Mouse (Mus musculus) right cerebral cortex, postnatal 10 days (tissue): ENCODE data around the gene Tbcd.

Experiments used
- DNase-seq, 2 experiments: peaks; one replicate each; pipeline ENCODE4 v3.0.0; 2021; ENCODE audit warnings: low spot score in 2 of 2

Tbcd gene

GRCm38 (mm10) chr11:121451753-121452635 lies at the start of gene Tbcd:
Gene Tbcd (plus strand): TSS chr11:121451949.
- DNase-seq: peak; percentile 97

- peak in 1 of 2 experiments; percentile 52 for DNase-seq
Measured at GRCm38 (mm10) chr11:121407366-121408155, 44.2 kb upstream of the Tbcd start.

DNA sequence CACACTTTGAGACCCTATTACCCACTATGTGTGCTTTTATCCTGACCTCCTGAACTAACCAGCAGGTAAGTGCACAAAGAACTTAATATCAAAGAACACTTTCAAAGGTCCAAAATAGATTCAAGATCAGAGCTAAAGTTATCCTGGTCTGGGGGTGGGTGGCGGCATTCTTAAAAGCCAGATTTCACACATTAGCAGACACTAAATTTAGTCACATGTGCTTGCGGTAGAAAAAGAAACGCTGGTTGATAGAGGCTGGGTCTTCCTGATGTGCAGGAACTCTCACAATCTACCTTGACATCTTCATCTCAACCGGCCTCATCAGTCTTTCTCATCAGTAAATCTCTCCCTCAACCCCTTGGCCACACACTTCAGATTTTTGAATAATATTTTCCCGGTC lies 37.0 kb upstream of the Tbcd start:
- DNase-seq: no peak

GRCm38 (mm10) chr11:121415351-121415750 lies 36.4 kb upstream of the Tbcd start:
- DNase-seq: no peak

- DNase-seq: no peak
Measured at GRCm38 (mm10) chr11:121417971-121418370, 33.8 kb upstream of the Tbcd start.

GRCm38 (mm10) chr11:121418932-121419331 lies 32.8 kb upstream of the Tbcd start:
- DNase-seq: no peak

DNA sequence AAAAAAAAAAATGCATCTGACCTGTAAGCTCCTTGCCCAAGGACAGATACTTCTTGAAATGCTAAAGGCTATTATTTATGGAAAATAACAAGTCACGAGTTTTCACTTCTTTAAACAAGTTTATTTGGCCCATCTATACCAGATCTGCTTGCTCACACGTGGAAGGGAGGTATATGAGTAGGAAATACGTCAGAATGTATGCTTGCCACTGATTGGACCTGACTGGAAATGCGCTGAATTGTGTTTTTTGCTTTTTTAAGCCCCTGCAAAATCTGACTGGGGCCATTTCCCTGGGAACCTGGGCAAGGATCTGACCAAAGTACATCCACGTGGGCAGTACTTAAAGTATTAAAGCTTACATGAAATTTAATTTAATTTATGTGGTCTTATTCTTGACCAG lies 31.4 kb upstream of the Tbcd start:
- DNase-seq: no peak

DNA sequence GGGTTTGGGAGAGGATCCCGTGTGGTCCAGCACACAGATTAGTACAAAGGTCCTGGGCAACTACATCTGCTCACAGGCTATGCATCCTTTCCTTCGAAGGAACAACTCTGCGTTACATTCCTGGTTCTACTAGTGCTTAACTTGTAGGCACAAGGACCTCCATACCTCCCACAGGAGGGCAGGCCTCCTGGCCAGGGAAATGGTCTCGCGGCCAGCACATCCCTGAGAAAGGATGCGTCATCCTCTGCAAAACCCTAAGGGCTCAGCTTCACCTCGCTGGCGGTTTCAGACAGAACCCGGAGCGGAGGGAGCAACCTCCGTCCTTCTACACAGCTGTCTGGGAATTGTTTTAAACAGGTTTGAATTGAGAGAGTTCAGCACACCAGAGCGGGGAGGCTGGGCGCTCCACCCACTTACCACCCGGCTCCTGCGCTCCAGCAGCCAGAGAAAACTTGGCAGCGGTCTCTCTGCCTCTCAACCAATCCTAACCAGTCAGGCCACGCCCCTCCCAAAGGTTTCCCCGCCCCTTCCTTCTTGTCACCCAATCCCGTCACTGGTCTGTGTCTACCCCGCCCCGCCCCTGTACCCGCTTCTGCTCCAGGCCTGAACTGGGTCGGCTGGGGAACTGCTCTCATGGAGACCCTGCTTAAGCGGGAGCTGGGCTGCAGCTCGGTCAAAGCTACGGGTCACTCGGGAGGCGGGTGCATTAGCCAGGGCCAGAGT lies 30.8 kb upstream of the Tbcd start, which contains the start of gene Fn3krp:
Gene Fn3krp (plus strand): TSS at position 572 of the 723 bp plus-strand sequence.
- DNase-seq: peak; percentile 99

- no peak for DNase-seq
Measured at GRCm38 (mm10) chr11:121421553-121422173, 30.1 kb upstream of the Tbcd start.

GRCm38 (mm10) chr11:121433397-121433796 lies 18.4 kb upstream of the Tbcd start:
- DNase-seq: no peak

GRCm38 (mm10) chr11:121434156-121435155 lies 17.3 kb upstream of the Tbcd start, which contains the start of gene Fn3k:
Gene Fn3k (plus strand): TSS chr11:121434913.
- DNase-seq: peak; percentile 96 to 97

DNA sequence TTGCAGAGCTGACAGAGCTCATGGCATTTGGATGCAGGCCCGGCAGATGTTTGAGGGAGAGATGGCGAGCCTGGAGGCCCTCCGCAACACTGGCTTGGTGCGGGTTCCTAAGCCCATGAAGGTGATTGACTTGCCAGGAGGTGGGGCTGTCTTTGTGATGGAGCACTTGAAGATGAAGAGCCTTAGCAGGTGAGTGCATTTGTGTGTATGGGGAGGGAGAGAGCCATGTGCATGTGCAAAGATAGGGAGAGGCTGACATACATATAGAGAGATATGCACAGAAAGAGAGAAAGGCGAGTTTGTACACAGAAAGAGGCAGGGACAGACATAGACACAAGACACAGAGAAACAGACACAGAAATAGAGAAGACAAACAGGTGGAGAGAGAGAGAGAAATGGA lies 14.5 kb upstream of the Tbcd start:
- no peak for DNase-seq

DNA sequence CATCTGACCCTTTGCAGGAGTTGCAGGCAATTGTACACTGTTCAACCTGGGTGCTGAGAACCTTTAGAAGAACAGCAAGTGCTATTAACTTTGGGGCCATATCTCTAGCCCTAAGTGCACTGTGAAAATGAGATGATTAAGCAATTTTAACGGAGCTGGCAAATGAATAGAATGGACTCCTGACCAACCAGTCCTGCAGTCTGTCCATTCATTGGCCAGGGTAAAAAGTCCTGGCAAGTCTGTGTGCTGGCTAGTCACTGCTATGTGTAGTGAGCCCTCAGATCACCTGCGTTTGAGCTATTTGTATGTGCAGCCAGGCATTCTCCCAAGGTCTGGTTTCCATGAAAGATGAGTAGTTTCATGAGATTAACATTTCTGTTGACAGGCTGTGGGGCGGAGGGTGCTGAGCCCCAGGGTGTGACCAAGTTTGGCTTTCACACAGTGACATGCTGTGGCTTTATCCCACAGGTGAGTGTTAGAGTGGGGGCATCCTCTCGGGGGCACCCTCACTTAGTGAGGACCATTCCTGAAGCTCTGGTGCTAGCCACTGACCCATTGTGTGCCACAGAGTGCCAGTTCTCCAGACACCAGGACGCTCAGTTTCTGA lies 12.0 kb upstream of the Tbcd start:
- no peak for DNase-seq

DNA sequence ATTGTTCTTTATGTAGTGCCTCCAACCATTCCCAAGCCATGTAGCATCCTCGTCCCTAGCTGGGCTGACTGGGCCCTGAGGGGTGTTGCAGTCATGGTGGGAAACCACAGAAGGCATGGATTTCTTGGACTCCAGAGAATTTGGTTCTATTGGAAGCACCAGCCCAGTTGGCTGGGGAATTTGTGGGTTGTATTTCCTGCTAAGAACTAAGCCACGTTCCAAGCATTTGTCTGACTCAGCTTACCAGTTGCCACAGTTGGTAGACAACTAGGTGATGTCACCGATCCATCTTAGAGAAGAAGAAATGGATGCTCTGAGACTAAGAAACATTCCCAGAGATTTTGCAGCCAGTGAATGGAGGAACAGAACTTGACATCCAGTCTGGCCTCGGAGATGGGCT lies 10.1 kb upstream of the Tbcd start:
- DNase-seq: no peak

- DNase-seq: no peak
Measured at GRCm38 (mm10) chr11:121442076-121442475, 9.7 kb upstream of the Tbcd start.

DNA sequence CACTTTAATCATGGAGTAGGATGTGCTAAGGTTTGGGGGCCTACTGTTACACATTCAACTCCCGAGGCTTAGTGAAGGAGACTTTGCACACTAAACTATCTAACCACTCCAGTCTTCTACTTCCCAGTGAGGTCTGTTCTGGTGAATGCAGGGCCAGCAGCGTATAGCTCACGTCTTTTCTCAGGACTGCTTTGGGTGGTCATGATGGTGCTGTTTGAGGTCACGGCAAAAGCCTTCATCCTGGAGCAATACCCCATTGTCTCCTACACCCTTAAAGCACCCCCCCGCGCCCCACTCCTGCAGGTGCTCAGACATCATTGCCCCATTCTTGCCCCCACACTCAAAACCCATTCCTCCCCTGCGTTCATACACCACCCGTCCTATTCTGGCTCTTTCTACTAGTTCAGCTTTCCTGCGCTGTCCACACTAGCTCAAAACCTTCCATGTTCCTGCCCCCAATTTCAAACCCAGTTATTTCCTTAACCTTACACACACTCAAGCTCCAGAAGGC lies 478 bp upstream of the Tbcd start:
- peak in 1 of 2 experiments; percentile 42 for DNase-seq

DNA sequence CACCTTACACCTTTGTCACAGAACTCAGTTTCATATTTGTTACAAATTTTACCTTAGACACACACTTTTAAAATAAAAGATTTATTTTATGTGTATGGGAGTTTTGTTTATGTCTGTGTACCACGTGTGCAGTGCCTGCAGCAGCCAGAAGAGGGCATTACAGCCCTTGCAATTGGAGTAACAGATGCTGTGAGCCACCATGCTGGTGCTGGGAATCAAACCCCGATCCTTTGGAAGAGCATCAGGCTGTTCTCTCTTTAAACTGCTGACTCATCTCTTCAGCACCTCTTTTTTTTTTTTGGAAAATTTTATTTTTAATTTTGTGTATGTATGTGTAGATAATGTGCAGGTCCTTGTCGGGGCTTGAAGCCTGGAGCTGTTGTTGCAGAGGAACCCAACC lies 6.1 kb downstream of the Tbcd start:
- no peak for DNase-seq

DNA sequence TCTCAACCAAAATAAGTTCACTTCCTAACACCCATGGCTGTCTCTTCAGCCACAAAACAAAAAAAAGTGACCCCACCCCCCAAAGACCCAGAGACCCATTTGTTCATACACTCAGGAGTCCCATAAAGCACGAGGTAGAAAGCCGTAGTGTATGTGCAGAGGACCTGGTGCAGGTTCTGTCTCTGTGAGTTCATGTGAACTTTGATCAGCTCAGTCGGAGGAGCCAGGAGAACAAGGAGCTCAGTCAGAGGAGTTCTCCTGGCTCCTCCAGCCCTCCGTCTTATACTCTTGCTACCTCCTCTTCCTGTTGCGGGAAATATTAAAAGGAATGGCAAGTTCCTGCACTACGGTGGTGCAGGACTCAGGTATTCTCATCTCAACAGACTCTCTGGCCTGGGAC lies 15.7 kb downstream of the Tbcd start:
- no peak for DNase-seq

GRCm38 (mm10) chr11:121474831-121475230 lies 23.1 kb downstream of the Tbcd start:
- no peak for DNase-seq
